Mouse (Mus musculus): Measurements from ENCODE around the gene Atg14. TPM values are rescaled to one million over a fixed set of nuclear protein-coding genes. Genes with fewer than 3 reads are reported as not detected.

Gene Atg14
- polyA plus RNA-seq, 1 experiment from 2014 or later = 17.9 TPM

DNA sequence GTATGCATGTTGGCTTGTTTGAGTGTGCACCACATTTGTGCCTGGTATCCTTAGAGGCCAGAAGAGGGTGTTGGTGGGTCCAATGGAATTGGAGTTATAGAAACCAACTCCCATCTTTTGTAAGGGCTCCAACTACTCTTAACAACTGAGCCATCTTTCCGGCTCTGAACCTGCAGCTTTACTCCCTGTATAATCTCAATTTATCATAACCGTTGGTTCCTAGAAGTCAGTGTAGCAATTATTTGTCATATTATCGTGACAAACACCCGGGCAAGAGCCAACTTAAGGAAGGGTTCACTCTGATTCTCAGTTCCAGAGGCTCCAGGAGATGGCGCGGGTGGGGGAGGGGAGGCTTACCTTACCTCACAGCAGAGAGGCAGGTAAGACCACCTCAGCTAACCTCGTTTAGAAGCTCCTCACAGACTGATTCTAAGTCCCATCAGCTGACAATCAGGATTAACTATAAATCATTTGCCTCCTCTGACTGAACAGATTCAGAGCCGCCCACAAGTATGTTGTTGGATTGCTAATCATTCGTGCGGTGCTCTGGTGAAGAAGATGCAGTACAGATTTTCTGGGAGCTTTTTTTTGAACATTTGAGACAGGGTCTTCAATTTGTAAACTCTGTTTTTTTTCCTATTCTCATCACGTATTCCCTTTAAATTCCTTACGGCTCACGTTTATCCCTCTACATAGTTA is 49.5 kb downstream of the Atg14 start:
- H3K27me3 ChIP-seq = no peaks in the 10 kb centered on the region
- no peaks in the 10 kb centered on the region for H3K36me3 ChIP-seq (ENCODE audit: poor library complexity, severe bottlenecking)
- H3K4me3 ChIP-seq = no peak overlapping the region
- no peak for ATAC-seq
- no peak overlapping the region for H3K27ac ChIP-seq
- WGBS = 88% methylated on average over 13 of the region's 13 CpGs
- H3K4me2 ChIP-seq = no peak overlapping the region
- no peaks in the 10 kb centered on the region for H3K4me1 ChIP-seq
- no peaks in the 10 kb centered on the region for H3K9me3 ChIP-seq (replicated peaks)
- no peak overlapping the region for H3K9ac ChIP-seq

DNA sequence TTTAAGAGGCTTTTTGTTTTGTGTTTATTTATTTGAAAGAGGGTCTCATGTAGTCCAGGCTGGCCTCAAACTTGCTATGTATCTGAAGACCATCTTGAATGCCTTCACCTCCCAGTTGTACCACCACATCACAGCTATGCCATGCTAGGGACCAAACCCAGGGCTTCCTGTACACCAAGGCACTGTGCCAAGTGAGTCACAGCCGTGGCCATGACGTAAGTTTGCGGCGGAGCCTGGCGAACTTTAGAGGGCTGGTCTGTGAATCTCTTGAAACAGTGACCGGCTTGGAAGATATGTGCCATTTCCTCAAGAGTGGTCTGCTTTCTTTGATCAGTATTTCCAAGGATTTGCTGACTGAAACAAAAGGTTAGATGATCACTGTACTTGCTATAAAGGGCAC is 51.8 kb downstream of the Atg14 start:
- ATAC-seq = no peak
- Histone ChIP-seq H3K4me2 (no peak overlapping the region), H3K9ac (no peak overlapping the region), H3K36me3 (ENCODE audit: poor library complexity, severe bottlenecking) (no peaks in the 10 kb centered on the region), H3K4me1 (no peaks in the 10 kb centered on the region), H3K9me3 (replicated peaks) (no peaks in the 10 kb centered on the region), H3K4me3 (no peak overlapping the region), H3K27me3 (no peaks in the 10 kb centered on the region), H3K27ac (no peak overlapping the region)
- WGBS = 91% methylated on average over 6 of the region's 6 CpGs

DNA sequence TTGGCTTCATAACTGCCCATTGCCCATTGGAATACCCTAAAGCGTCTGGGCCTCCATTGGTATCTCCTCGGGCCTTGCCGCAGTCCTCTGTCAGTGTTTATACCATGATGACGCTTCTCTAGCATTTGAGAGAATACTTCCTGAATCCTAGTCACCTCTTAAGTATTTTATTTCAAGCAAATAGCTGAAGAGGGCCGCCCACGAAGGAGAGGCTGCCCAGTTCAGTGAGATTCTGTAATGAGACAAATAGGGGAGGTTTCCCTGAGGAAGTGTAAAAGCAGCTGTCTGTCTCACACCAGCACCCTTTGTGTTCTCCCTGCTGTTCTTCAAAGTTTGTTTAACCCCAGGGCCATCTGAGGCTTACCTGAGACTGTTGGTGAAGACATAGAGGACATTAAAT is 53.7 kb downstream of the Atg14 start:
- Histone ChIP-seq H3K9me3 (replicated peaks) (no peaks in the 10 kb centered on the region), H3K36me3 (ENCODE audit: poor library complexity, severe bottlenecking) (no peaks in the 10 kb centered on the region), H3K9ac (no peak overlapping the region), H3K4me1 (no peaks in the 10 kb centered on the region), H3K27ac (no peak overlapping the region), H3K27me3 (no peaks in the 10 kb centered on the region), H3K4me2 (no peak overlapping the region), H3K4me3 (no peak overlapping the region)
- 89% methylated on average over 6 of the region's 6 CpGs for WGBS
- no peak for ATAC-seq

DNA sequence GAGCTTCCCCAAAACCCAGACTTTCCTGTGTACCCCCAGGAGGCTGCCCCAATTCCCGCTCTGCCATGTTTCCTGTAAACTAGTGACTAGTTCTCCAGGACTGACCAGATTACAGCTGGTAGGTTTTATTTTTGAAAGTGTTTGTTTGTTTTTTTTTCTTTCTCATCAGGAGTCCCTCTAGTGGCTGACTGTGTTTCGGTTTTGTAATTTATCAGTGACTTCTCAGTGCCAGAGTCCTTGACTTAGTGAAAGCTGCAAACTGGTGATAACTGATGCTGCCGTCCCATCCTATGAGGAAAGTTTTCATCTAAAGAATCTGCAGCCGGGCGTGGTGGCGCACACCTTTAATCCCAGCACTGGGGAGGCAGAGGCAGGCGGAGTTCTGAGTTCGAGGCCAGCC is 54.8 kb downstream of the Atg14 start:
- no peak overlapping the region for H3K4me3 ChIP-seq
- no peak overlapping the region for H3K9ac ChIP-seq
- H3K27me3 ChIP-seq = no peaks in the 10 kb centered on the region
- no peak overlapping the region for H3K4me2 ChIP-seq
- ATAC-seq = no peak
- no peak overlapping the region for H3K27ac ChIP-seq
- WGBS = 96% methylated on average over 8 of the region's 8 CpGs
- no peaks in the 10 kb centered on the region for H3K4me1 ChIP-seq
- no peaks in the 10 kb centered on the region for H3K36me3 ChIP-seq (ENCODE audit: poor library complexity, severe bottlenecking)
- H3K9me3 ChIP-seq (replicated peaks) = no peaks in the 10 kb centered on the region

DNA sequence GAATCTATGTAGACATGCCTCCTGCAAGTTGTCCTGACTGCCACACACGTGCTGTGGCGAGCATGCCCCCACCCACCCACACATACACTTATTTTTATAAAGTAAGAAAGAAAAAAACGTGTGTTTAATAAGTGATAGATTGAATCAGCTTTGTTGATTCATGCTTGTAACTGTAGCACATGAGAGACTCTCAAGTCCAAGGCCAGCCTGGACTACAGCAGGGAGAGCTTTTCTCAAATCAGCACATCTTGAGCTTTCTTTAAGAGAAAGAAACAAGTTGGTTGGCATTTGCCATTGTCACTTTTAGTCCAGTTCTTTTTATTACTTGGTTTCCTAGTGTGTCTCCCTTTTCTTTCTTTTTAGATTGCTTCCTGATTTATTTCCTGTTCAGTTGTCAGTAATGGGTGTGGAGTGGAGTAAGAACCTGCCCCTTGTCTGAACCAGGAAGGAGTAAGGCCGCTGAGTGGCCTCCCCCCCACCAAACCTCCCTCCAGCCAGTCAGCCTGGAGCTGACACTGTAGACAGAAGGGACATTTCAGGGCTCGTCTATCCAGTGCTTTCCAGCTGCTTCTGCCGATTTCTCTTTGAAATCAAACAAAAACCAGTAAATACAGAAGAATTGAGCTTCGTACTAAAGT is 55.5 kb downstream of the Atg14 start:
- H3K4me2 ChIP-seq = no peak overlapping the region
- no peak for ATAC-seq
- no peak overlapping the region for H3K27ac ChIP-seq

DNA sequence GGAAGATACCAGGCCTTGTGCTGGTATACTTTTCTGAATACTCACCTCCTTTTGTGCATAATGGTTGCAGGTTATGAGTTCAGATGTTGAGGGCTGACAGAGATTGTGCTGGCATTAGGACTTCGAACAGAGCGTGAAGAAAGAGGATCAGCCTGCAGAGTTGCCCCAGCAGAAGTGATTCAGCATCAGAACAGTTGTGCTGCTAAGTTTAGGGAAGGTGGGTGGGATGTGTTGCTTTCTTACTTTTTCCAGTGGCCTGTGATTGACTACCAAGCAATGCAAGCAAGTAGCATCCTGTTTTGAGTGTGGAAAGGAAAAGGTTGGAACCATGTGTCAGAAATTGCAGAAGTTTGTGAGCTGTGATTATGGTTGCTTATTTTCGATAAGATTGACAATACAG is 56.8 kb downstream of the Atg14 start:
- Histone ChIP-seq H3K4me3 (no peak overlapping the region), H3K9me3 (replicated peaks) (no peaks in the 10 kb centered on the region), H3K27ac (no peak overlapping the region), H3K4me2 (no peak overlapping the region), H3K4me1 (no peaks in the 10 kb centered on the region), H3K36me3 (ENCODE audit: poor library complexity, severe bottlenecking) (no peaks in the 10 kb centered on the region), H3K27me3 (no peaks in the 10 kb centered on the region), H3K9ac (no peak overlapping the region)
- 93% methylated on average over 3 of the region's 3 CpGs for WGBS
- no peak for ATAC-seq

More for the DNA sequence above, 55.5 kb downstream of the Atg14 start:
- no peak overlapping the region for H3K4me3 ChIP-seq
- no peaks in the 10 kb centered on the region for H3K4me1 ChIP-seq
- no peaks in the 10 kb centered on the region for H3K36me3 ChIP-seq (ENCODE audit: poor library complexity, severe bottlenecking)
- WGBS = 61% methylated on average over 7 of the region's 7 CpGs
- H3K9me3 ChIP-seq (replicated peaks) = no peaks in the 10 kb centered on the region
- no peaks in the 10 kb centered on the region for H3K27me3 ChIP-seq
- no peak overlapping the region for H3K9ac ChIP-seq

DNA sequence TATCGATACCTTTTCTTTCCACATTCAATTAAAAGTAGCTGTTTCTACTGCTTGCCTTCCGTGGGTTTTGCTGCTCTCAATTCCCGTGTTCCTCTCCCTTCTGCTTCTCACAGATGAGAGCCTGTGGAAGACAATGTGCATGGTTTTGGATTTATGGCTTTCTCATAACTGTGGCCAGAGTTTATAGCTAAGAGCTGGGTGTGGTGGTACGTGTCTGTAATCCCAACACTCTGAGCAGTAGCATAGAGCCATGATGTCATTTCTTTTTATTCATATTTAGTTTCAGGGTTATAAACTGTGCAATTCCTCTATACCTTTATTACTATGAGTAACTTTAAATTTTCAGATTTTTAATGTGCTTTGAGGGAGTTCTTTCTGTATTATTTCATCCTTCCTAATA is 60.2 kb downstream of the Atg14 start:
- H3K9me3 ChIP-seq (replicated peaks) = no peaks in the 10 kb centered on the region
- no peaks in the 10 kb centered on the region for H3K4me1 ChIP-seq
- H3K9ac ChIP-seq = no peak overlapping the region
- no peak for ATAC-seq
- no peaks in the 10 kb centered on the region for H3K27me3 ChIP-seq
- H3K27ac ChIP-seq = no peak overlapping the region
- H3K4me3 ChIP-seq = no peak overlapping the region
- H3K36me3 ChIP-seq (ENCODE audit: poor library complexity, severe bottlenecking) = no peaks in the 10 kb centered on the region
- 92% methylated on average over 4 of the region's 4 CpGs for WGBS
- H3K4me2 ChIP-seq = no peak overlapping the region

DNA sequence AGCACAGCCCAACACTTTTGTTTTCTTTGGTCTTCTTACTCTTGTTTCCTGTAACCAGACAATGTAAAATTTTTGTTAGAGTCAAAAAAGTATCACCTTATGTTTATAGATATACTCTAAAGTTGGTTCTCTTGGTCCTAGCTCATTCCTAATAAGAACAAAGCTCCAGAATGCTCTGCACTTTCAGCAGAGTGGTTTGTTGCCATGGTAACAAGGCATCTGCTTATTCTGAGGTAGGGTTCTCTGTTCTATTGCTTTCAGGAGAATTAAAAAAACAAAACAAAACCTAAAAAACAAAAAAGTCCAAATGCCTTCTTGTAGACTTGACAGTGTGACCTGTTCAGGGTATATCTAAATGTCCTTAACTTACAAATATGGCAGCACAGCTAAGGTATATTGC is 62.4 kb downstream of the Atg14 start:
- no peak overlapping the region for H3K27ac ChIP-seq
- no peaks in the 10 kb centered on the region for H3K27me3 ChIP-seq
- no peak overlapping the region for H3K9ac ChIP-seq
- no peaks in the 10 kb centered on the region for H3K36me3 ChIP-seq (ENCODE audit: poor library complexity, severe bottlenecking)
- no peaks in the 10 kb centered on the region for H3K9me3 ChIP-seq (replicated peaks)
- no peak overlapping the region for H3K4me3 ChIP-seq
- no peak for ATAC-seq
- no peak overlapping the region for H3K4me2 ChIP-seq
- no peaks in the 10 kb centered on the region for H3K4me1 ChIP-seq

DNA sequence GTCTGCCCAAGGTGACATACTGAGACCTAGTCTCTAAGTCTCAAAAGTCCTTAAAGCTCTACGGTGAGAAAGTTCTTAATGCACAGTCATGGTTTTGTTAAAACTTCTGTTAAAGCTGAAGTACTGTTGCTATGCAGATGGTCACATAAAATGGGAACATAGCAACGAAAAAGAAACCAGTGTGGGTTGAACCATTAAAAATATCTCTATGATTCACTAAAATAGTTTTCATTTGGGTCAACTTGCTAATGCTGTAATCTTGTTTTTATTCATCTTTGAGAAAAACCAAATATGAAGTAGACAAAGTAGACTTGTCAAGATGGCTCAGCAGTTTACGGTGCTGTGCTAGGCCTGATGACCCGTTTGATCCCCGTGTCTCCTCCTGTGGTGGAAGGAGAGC is 63.8 kb downstream of the Atg14 start:
- Histone ChIP-seq H3K27ac (no peak overlapping the region), H3K36me3 (ENCODE audit: poor library complexity, severe bottlenecking) (no peaks in the 10 kb centered on the region), H3K9me3 (replicated peaks) (no peaks in the 10 kb centered on the region), H3K9ac (no peak overlapping the region), H3K4me3 (no peak overlapping the region), H3K27me3 (no peaks in the 10 kb centered on the region), H3K4me1 (no peaks in the 10 kb centered on the region), H3K4me2 (no peak overlapping the region)
- 96% methylated on average over 5 of the region's 5 CpGs for WGBS
- ATAC-seq = no peak

DNA sequence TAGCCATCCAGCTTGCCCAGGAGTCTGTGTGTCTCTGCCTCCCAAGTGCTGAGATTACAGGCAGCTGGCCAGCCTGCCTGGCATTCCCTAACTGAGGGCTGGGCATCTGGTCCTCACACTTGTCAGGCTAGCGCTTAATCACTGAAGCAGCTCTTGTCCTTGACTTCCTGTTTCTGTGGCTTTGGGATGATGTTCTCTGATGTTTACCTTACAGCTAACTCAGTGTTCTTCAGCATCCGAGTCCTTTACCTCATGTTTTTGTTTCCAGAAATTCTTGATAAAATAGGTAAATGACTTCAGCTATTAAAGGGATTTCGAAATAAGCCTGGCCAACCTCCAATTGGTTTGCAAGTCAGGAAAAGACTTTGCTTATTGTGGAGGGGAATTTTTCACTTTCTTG is 66.4 kb downstream of the Atg14 start:
- Histone ChIP-seq H3K9me3 (replicated peaks) (no peaks in the 10 kb centered on the region), H3K27me3 (no peaks in the 10 kb centered on the region), H3K4me3 (no peak overlapping the region), H3K27ac (no peak overlapping the region), H3K4me2 (no peak overlapping the region), H3K9ac (no peak overlapping the region), H3K36me3 (ENCODE audit: poor library complexity, severe bottlenecking) (no peaks in the 10 kb centered on the region), H3K4me1 (no peaks in the 10 kb centered on the region)
- 92% methylated on average over 3 of the region's 3 CpGs for WGBS
- ATAC-seq = no peak

DNA sequence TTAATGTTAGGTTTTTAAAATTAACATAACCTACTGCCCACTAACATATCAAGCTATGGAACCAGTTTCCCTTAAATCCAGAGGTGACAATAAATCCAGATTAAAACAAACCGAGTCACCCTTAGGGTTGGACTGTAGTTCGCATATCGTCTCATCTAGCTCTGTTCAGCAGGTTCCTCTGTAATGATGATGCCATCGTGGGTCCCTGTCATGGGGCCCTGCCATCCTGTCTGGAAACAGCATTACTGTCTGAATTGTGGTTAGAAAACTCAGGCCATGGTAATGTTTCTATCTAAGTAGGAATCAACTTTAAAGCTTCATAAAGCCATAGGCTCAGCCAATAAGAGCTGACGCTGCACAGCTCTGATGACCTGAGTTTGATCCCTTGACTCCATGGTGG is 71.8 kb downstream of the Atg14 start:
- Histone ChIP-seq H3K27ac (no peak overlapping the region), H3K36me3 (ENCODE audit: poor library complexity, severe bottlenecking) (no peaks in the 10 kb centered on the region), H3K9ac (no peak overlapping the region), H3K4me1 (no peaks in the 10 kb centered on the region), H3K27me3 (no peaks in the 10 kb centered on the region), H3K4me2 (no peak overlapping the region), H3K9me3 (replicated peaks) (no peaks in the 10 kb centered on the region), H3K4me3 (no peak overlapping the region)
- WGBS = 54% methylated on average over 5 of the region's 5 CpGs
- ATAC-seq = no peak

DNA sequence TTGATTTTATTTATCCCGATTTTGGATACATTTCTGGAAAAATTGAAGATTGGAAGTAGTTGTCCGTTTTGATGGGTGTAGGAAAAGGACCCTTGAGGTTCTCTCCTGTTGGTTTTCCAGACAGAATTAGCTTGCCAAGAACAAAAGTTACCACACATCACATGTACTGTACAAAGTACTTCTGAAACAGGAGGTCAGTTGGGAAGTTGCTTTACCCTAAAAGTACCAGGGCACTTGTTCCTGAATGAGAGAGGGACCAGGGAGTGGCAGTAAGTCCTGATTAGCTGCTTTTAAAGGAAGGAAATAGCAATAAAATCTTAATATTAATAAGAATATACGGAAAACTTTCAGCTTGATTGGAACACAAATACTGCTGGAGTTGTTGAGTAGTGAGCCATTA is 73.3 kb downstream of the Atg14 start:
- Histone ChIP-seq H3K9ac (no peak overlapping the region), H3K4me3 (no peak overlapping the region), H3K36me3 (ENCODE audit: poor library complexity, severe bottlenecking) (no peaks in the 10 kb centered on the region), H3K4me1 (no peaks in the 10 kb centered on the region), H3K27ac (no peak overlapping the region), H3K4me2 (no peak overlapping the region), H3K9me3 (replicated peaks) (no peaks in the 10 kb centered on the region), H3K27me3 (no peaks in the 10 kb centered on the region)
- WGBS = 81% methylated on average over 3 of the region's 3 CpGs
- ATAC-seq = no peak

DNA sequence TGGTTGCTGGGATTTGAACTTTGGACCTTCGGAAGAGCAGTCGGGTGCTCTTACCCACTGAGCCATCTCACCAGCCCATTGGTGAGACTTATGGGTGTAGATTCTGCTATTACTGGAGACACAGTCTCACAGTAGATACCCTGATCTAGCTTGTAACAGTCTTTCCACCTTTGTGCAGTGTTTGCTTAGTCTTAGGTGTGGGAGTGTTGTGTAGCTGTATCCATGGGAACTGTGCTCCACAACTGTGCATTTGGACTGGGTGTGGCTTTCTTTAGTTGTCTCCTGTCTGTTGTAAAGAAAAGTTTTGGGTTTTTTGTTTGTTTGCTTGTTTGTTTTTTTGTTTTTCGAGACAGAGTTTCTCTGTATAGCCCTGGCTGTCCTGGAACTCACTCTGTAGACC is 74.5 kb downstream of the Atg14 start:
- Histone ChIP-seq H3K9me3 (replicated peaks) (no peaks in the 10 kb centered on the region), H3K4me1 (no peaks in the 10 kb centered on the region), H3K27me3 (no peaks in the 10 kb centered on the region), H3K36me3 (ENCODE audit: poor library complexity, severe bottlenecking) (no peaks in the 10 kb centered on the region), H3K4me3 (no peak overlapping the region), H3K27ac (no peak overlapping the region), H3K4me2 (no peak overlapping the region), H3K9ac (no peak overlapping the region)
- 94% methylated on average over 3 of the region's 3 CpGs for WGBS
- no peak for ATAC-seq

Measured in forebrain, embryonic 13.5 days (tissue).